Mouse (Mus musculus) testis, adult 2 months (tissue): ENCODE data around the gene Esrrg. TPM values are rescaled to one million over a fixed set of nuclear protein-coding genes. Genes with fewer than 3 reads are reported as not detected.
A peak's percentile ranks its signal among the peaks of the same experiment; 100 is the strongest.

Source experiments
- H3K27ac ChIP-seq: fragments of 200-500 bp; 2 replicates; pipeline ENCODE4 v1.5.1; 2012; ENCODE audit warnings: low read depth, low read length; ENCODE audit not compliant: control insufficient read depth, insufficient read depth
- H3K27me3 ChIP-seq: fragments of 200-500 bp; 2 replicates; pipeline ENCODE4 v1.6.1; 2012; ENCODE audit warnings: mild to moderate bottlenecking, low read length, moderate library complexity; ENCODE audit not compliant: control insufficient read depth, insufficient read depth
- H3K36me3 ChIP-seq: fragments of 200-500 bp; 2 replicates; pipeline ENCODE4 v1.6.1; 2012; ENCODE audit warnings: mild to moderate bottlenecking, low read length; ENCODE audit not compliant: control insufficient read depth, insufficient read depth
- H3K4me1 ChIP-seq: fragments of 200-500 bp; 2 replicates; pipeline ENCODE4 v1.6.1; 2012; ENCODE audit warnings: low read length; ENCODE audit not compliant: control insufficient read depth, insufficient read depth
- H3K4me3 ChIP-seq: fragments of 200-500 bp; 2 replicates; pipeline ENCODE4 v1.5.1; 2012; ENCODE audit warnings: low read depth, mild to moderate bottlenecking, low read length, moderate library complexity, mixed read lengths; ENCODE audit not compliant: control insufficient read depth
- CTCF ChIP-seq: fragments of 200-500 bp; IDR thresholded peaks from 2 replicates; pipeline ENCODE4 v1.5.1; 2012; ENCODE audit warnings: low read depth, mild to moderate bottlenecking, inconsistent platforms, low read length, moderate library complexity; ENCODE audit not compliant: control insufficient read depth, insufficient read depth, insufficient replicate concordance
- POLR2A ChIP-seq: fragments of 200-500 bp; IDR thresholded peaks from 2 replicates; pipeline ENCODE4 v1.6.1; 2012; ENCODE audit warnings: low read depth, mild to moderate bottlenecking, inconsistent platforms, low read length, moderate library complexity; ENCODE audit not compliant: control insufficient read depth
- polyA plus RNA-seq: library from polyadenylated mRNA; depleted of rRNA; stranded (reverse); fragments of >200 nt; gene quantifications from 2 replicates; pipeline ENCODE4 v1.2.3, GENCODE M21; 2012

The Esrrg gene
- polyA plus RNA-seq, 1 experiment, result 0.28 TPM

GRCm38 (mm10) chr1:187832851-187833250, 224.3 kb downstream of the Esrrg start:
- no peak overlapping the region for H3K27ac ChIP-seq
- TF ChIP-seq POLR2A, result no peak
- no peak for TF ChIP-seq CTCF

DNA sequence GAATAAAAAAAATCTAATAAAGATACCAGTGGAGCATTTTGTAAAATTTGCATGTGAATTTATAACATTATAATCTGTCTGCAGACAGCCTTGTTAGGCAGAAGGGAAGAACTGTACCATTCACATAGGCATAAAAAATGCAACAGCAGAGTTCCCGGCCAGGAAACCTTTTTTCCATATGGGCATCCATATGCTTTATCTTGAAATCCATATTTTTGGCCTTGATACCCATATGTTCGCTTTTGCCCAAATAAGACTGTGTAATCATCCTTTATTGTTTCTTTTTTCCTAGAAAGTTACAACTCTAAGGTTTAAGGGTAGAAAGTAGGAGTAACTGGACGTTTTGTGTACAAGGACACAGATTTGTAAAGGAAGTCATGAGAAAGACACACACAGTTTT, 226.0 kb downstream of the Esrrg start:
- no peaks in the 10 kb centered on the region for H3K27me3 ChIP-seq
- no peaks in the 10 kb centered on the region for H3K36me3 ChIP-seq
- TF ChIP-seq POLR2A (no peak), CTCF (no peak)
- H3K4me3 ChIP-seq, result no peak overlapping the region
- H3K27ac ChIP-seq, result no peak overlapping the region
- no peaks in the 10 kb centered on the region for H3K4me1 ChIP-seq

More at GRCm38 (mm10) chr1:187832851-187833250, 224.3 kb downstream of the Esrrg start:
- no peaks in the 10 kb centered on the region for H3K4me1 ChIP-seq
- no peaks in the 10 kb centered on the region for H3K36me3 ChIP-seq
- no peaks in the 10 kb centered on the region for H3K27me3 ChIP-seq
- no peak overlapping the region for H3K4me3 ChIP-seq

DNA sequence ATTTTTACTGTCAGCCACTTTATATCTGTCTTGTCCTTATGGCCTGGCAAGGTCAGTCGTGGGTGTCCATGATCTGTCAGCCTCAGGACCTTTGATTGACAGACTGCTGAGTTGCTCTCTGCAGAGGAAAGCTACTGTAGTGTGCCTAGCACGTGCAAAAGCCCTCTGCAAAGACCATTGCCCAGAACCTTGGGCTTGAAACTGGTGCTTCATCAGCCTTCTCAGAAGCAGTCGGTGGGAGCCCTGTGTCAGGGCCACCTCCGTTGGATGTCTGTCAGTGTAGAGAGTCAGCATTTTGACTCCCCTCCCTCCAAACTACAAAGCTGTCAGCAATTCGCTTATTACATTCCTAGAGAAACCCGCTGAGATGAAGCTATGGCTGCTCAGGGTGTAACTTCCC, 227.8 kb downstream of the Esrrg start:
- H3K27ac ChIP-seq, result no peak overlapping the region
- no peaks in the 10 kb centered on the region for H3K27me3 ChIP-seq
- H3K4me1 ChIP-seq, result no peaks in the 10 kb centered on the region
- no peaks in the 10 kb centered on the region for H3K36me3 ChIP-seq
- H3K4me3 ChIP-seq, result no peak overlapping the region
- TF ChIP-seq CTCF (no peak), POLR2A (no peak)

DNA sequence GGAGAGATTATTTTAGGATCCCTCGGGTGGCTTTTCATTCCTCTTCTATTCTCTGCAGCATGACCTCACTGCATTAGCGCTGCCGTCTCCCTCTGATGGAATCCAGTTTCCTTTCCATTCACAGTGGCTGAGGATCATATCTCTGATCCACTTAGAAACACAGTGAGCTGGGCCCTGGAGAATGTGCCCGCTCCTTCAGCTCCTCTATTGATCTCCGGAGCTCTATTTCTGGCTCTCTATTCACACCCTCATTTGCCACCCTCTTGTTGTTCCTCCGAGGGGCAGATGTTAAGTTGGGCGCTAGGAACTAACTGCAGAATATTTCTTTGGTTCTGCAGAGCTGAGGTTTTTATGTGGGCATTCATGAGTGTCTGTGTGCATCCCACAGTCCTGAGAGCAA, 228.3 kb downstream of the Esrrg start:
- TF ChIP-seq POLR2A (no peak), CTCF (no peak)
- no peaks in the 10 kb centered on the region for H3K27me3 ChIP-seq
- H3K4me3 ChIP-seq, result no peak overlapping the region
- H3K4me1 ChIP-seq, result peaks cover 2% of the 10 kb centered on the region; the same call in 1 of the 2 replicates
- H3K36me3 ChIP-seq, result no peaks in the 10 kb centered on the region
- H3K27ac ChIP-seq, result no peak overlapping the region

- Histone ChIP-seq H3K27me3 (no peaks in the 10 kb centered on the region), H3K36me3 (no peaks in the 10 kb centered on the region), H3K4me1 (peaks cover 2% of the 10 kb centered on the region; the same call in 1 of the 2 replicates), H3K27ac (no peak overlapping the region), H3K4me3 (peak overlapping the region; percentile 28; the same call in 1 of the 2 replicates)
- TF ChIP-seq POLR2A (no peak), CTCF (no peak)
Measured at GRCm38 (mm10) chr1:187841629-187842028, 233.0 kb downstream of the Esrrg start.

GRCm38 (mm10) chr1:187842702-187843101, 234.1 kb downstream of the Esrrg start:
- no peak for TF ChIP-seq POLR2A
- TF ChIP-seq CTCF, result 0 out of 2 replicates have a peak, but pooled peaks have one; percentile 12
- peaks cover 2% of the 10 kb centered on the region; the same call in 1 of the 2 replicates for H3K4me1 ChIP-seq
- no peak overlapping the region for H3K27ac ChIP-seq
- H3K36me3 ChIP-seq, result no peaks in the 10 kb centered on the region
- H3K27me3 ChIP-seq, result no peaks in the 10 kb centered on the region
- peak overlapping the region; percentile 43 for H3K4me3 ChIP-seq

- Histone ChIP-seq H3K36me3 (no peaks in the 10 kb centered on the region), H3K27me3 (no peaks in the 10 kb centered on the region), H3K4me1 (no peaks in the 10 kb centered on the region), H3K27ac (no peak overlapping the region), H3K4me3 (no peak overlapping the region)
- TF ChIP-seq CTCF (no peak), POLR2A (no peak)
Measured at GRCm38 (mm10) chr1:187854148-187854547, 245.6 kb downstream of the Esrrg start.

DNA sequence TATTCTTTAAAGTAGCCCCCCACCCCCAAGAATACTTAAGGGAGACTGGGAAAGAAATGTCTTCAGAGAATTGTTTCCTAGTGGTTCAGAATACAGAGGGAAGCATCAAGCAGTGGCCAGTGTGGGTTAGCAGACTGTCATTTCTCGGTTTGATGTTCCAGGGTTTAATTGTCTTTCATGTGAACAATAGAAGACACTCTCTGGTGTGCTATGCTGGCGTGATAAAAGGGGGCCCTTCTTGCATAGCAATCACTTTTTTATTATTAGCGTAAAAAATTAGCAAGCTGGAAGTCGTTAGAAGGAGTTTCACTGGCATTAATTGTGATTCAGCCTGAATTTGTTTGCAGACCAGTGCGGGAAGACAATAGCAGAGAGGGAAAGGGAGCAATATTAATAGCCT, 253.7 kb downstream of the Esrrg start:
- Histone ChIP-seq H3K4me3 (no peak overlapping the region), H3K27ac (no peak overlapping the region), H3K36me3 (no peaks in the 10 kb centered on the region), H3K4me1 (no peaks in the 10 kb centered on the region), H3K27me3 (no peaks in the 10 kb centered on the region)
- TF ChIP-seq CTCF (no peak), POLR2A (no peak)
